25 mouse cellular contexts compared by ENCODE assay signal in the genomic region with DNA sequence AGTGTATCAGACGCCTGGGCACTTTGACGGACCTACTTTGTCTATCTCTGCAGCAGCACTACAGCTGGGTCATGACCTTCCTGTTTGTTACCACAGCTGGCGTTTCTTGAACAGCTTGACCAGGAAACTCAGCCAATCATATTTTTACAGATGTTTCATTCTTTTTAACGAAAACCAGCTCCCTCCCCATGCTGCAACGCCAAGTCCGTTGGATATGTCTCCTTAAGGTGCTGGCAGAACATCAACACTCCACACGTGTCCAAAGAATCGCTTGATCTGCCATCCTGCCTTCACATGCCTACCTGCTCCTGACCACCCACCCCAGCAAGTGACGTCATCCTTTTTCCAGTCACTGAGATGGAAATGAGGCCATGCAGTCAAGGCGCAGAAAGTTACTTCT. TPM values are rescaled to one million over a fixed set of nuclear protein-coding genes. Genes with fewer than 3 reads are reported as not detected.
A peak's percentile ranks its signal among the peaks of the same experiment; 100 is the strongest.
DNase-seq lines count a peak whose midpoint lies in the region; ATAC-seq and TF ChIP-seq lines count a peak whose summit lies in the region.
"Had no signal": no experiment of that assay in that cellular context is flagged by ENCODE, and none has a peak within 500 bp of the region (broad histone marks: within the 10 kb centered on the region; RNA-seq: fewer than 3 reads in every experiment).

No protein-coding gene starts in this region.

- H3K36me3 ChIP-seq in lung, embryonic 14.5 days (ENCODE audit: insufficient read depth): no peaks in the 10 kb centered on the region
- no peaks in the 10 kb centered on the region for H3K36me3 ChIP-seq in forebrain, embryonic 11.5 days (ENCODE audit: control insufficient read depth, insufficient read depth, low read length)
- H3K36me3 ChIP-seq: liver, embryonic 15.5 days; midbrain, embryonic 12.5 days had no signal

- 54% methylated on average over 10 of the region's 10 CpGs for WGBS in lung, embryonic 14.5 days
- 84% methylated on average over 10 of the region's 10 CpGs for WGBS in forebrain, embryonic 11.5 days

- H3K4me3 ChIP-seq in lung, embryonic 14.5 days (ENCODE audit: low read depth, low read length): no peak overlapping the region
- H3K4me3 ChIP-seq in forebrain, embryonic 11.5 days (ENCODE audit: low read depth, low read length): no peak overlapping the region
- H3K4me3 ChIP-seq: forebrain, embryonic 13.5 days; layer of hippocampus, adult 2 months; limb, embryonic 15.5 days; liver, embryonic 15.5 days; midbrain, embryonic 12.5 days had no signal

- peak; percentile 53 for DNase-seq in gastrocnemius, adult 18-20 months (ENCODE audit: low spot score)
- no peak for DNase-seq in gastrocnemius, postnatal 4 days (ENCODE audit: low spot score in 2 of 2)
- peak; percentile 28 for DNase-seq in lung, embryonic 14.5 days
- DNase-seq in lung, postnatal 14 days: no peak
- DNase-seq in NIH3T3 (ENCODE audit: low read depth): peak; percentile 16
- peak; percentile 48 to 60 for DNase-seq in heart, postnatal 10 days
- no peak for DNase-seq in thymus, postnatal 10 days (ENCODE audit: low spot score in 2 of 2)
- DNase-seq in forebrain, embryonic 11.5 days (ENCODE audit: low spot score): no peak
- DNase-seq: adrenal gland, postnatal 25 days; cerebellum, adult 11-12 months; cerebellum, postnatal 36 days; lung, postnatal 10 days; thymus, adult 2 months had no signal

- no peak overlapping the region for H3K4me2 ChIP-seq in lung, embryonic 14.5 days
- no peak overlapping the region for H3K4me2 ChIP-seq in forebrain, embryonic 11.5 days (ENCODE audit: low read depth, low read length, severe bottlenecking)
- H3K4me2 ChIP-seq: forebrain, embryonic 13.5 days; limb, embryonic 15.5 days; liver, embryonic 15.5 days; midbrain, embryonic 12.5 days had no signal

- no peak for TF ChIP-seq CTCF in lung, embryonic 14.5 days (IDR thresholded peaks at IDR 0.05; ENCODE audit: low read depth)

- H3K27me3 ChIP-seq in lung, embryonic 14.5 days (ENCODE audit: insufficient read depth, low read length): no peaks in the 10 kb centered on the region
- H3K27me3 ChIP-seq in forebrain, embryonic 11.5 days (ENCODE audit: control insufficient read depth, insufficient read depth, low read length): no peaks in the 10 kb centered on the region
- H3K27me3 ChIP-seq: CH12.LX; limb, embryonic 15.5 days; liver, embryonic 15.5 days had no signal

- H3K9ac ChIP-seq in lung, embryonic 14.5 days: no peak overlapping the region
- H3K9ac ChIP-seq in forebrain, embryonic 11.5 days (ENCODE audit: low read length): no peak overlapping the region
- H3K9ac ChIP-seq: forebrain, embryonic 13.5 days; limb, embryonic 15.5 days; liver, embryonic 15.5 days; midbrain, embryonic 12.5 days had no signal

- no peak overlapping the region for H3K27ac ChIP-seq in lung, embryonic 14.5 days (ENCODE audit: low read depth)
- H3K27ac ChIP-seq in forebrain, embryonic 11.5 days (ENCODE audit: low read depth, low read length): no peak overlapping the region
- H3K27ac ChIP-seq: forebrain, embryonic 13.5 days; hindbrain, postnatal 0 days; kidney, postnatal 0 days; layer of hippocampus, adult 2 months; limb, embryonic 15.5 days; liver, embryonic 15.5 days; midbrain, embryonic 12.5 days had no signal

- ATAC-seq in lung, embryonic 14.5 days (ENCODE audit: insufficient read depth): no peak
- ATAC-seq in forebrain, embryonic 11.5 days (replicated peaks; ENCODE audit: low FRiP score): no peak
- ATAC-seq: forebrain, embryonic 13.5 days; hindbrain, postnatal 0 days; intestine, postnatal 0 days had no signal

- H3K9me3 ChIP-seq in lung, embryonic 14.5 days (ENCODE audit: low read depth, low read length): no peaks in the 10 kb centered on the region
- no peaks in the 10 kb centered on the region for H3K9me3 ChIP-seq in forebrain, embryonic 11.5 days (ENCODE audit: control insufficient read depth, low read length)
- H3K9me3 ChIP-seq: forebrain, embryonic 13.5 days; limb, embryonic 15.5 days; liver, embryonic 15.5 days; midbrain, embryonic 12.5 days had no signal

- H3K4me1 ChIP-seq in lung, embryonic 14.5 days (ENCODE audit: insufficient read depth): peaks cover 17% of the 10 kb centered on the region; the same call in 1 of the 2 replicates
- H3K4me1 ChIP-seq in forebrain, embryonic 11.5 days (replicated peaks; ENCODE audit: control insufficient read depth, insufficient read depth, low read length): no peaks in the 10 kb centered on the region
- H3K4me1 ChIP-seq: liver, embryonic 15.5 days; midbrain, embryonic 12.5 days had no signal

- intact Hi-C loops in heart, postnatal 10 days (cut with DNase I): loop anchor here (5.0 kb wide), 1 partner anchor 499 kb away; no protein-coding TSS in a partner anchor

RNA-seq across cellular contexts. Expression of gene Larp6, which starts 28.6 kb away (rescaled TPM):
- 1 to 10 TPM; 1.1 to 1.2 TPM for total RNA-seq in gastrocnemius, adult 18-20 months (2021)
- total RNA-seq in gastrocnemius, postnatal 4 days (2021): 1 to 10 TPM; 2.4 to 2.9 TPM
- polyA plus RNA-seq in lung, embryonic 14.5 days (2014; fragmentation: Nextera tagmentation; extraction: Ambion mirVana): 1.3 and 1.8 TPM in 2 replicates
- total RNA-seq in heart, postnatal 10 days (2021): 1 to 10 TPM; 1.3 to 1.5 TPM
- polyA plus RNA-seq in forebrain, embryonic 11.5 days (2014; fragmentation: Nextera tagmentation; extraction: Ambion mirVana): 1.4 and 2.5 TPM in 2 replicates
- total RNA-seq: CH12.LX; granulocyte monocyte progenitor cell, adult 5-6 weeks; MEL; monocyte, adult 5-6 weeks had no signal

RNA-seq across cellular contexts. Expression of gene Uaca, which starts 52.9 kb away (rescaled TPM):
- total RNA-seq in gastrocnemius, adult 18-20 months (2021): 100 to 1,000 TPM; 137 to 171 TPM
- 100 to 1,000 TPM in 1 of 2 experiments, 10 to 100 TPM in 1; 84.9 to 105 TPM for total RNA-seq in gastrocnemius, postnatal 4 days (2021)
- polyA plus RNA-seq in lung, embryonic 14.5 days (2014; fragmentation: Nextera tagmentation; extraction: Ambion mirVana): 16.1 and 28.3 TPM in 2 replicates
- total RNA-seq in heart, postnatal 10 days (2021): 10 to 100 TPM; 46.7 to 47.4 TPM
- 25.2 and 25.6 TPM in 2 replicates for polyA plus RNA-seq in forebrain, embryonic 11.5 days (2014; fragmentation: Nextera tagmentation; extraction: Ambion mirVana)
- total RNA-seq: monocyte, adult 5-6 weeks had no signal

RNA-seq across cellular contexts. Expression of gene Lrrc49, which starts 53.5 kb away (rescaled TPM):
- 1 to 10 TPM; 1.8 to 2.8 TPM for total RNA-seq in gastrocnemius, adult 18-20 months (2021)
- total RNA-seq in gastrocnemius, postnatal 4 days (2021): 10 to 100 TPM in 1 of 2 experiments, 1 to 10 TPM in 1; 9.4 to 10.2 TPM
- polyA plus RNA-seq in lung, embryonic 14.5 days (2014; fragmentation: Nextera tagmentation; extraction: Ambion mirVana): 21.1 and 21.9 TPM in 2 replicates
- total RNA-seq in heart, postnatal 10 days (2021): 1 to 10 TPM; 7.2 to 9.3 TPM
- polyA plus RNA-seq in forebrain, embryonic 11.5 days (2014; fragmentation: Nextera tagmentation; extraction: Ambion mirVana): 48.0 and 49.2 TPM in 2 replicates

Comparison
In these comparisons a context has a peak if more than half of its experiments do, and no peak if none do; other contexts are left out.
1. DNase-seq: peak in gastrocnemius, adult 18-20 months (single experiment), lung, embryonic 14.5 days (single experiment), NIH3T3 (single experiment) and heart, postnatal 10 days (2 of 2); none in gastrocnemius, postnatal 4 days (0 of 2), lung, postnatal 14 days (single experiment), thymus, postnatal 10 days (0 of 2) and forebrain, embryonic 11.5 days (single experiment).